Mouse (Mus musculus) gastrocnemius, adult 8-10 months (tissue): Measurements from ENCODE around the gene Wdr27. TPM values are rescaled to one million over a fixed set of nuclear protein-coding genes. Genes with fewer than 3 reads are reported as not detected.
"Not testable (repeated sequence)": the region's sequence is repeated elsewhere in the genome, so short reads cannot be mapped to it uniquely, and the experiment has no call there.

Experiments
- DNase-seq, 2 experiments: peaks; one replicate each; pipeline ENCODE4 v3.0.0; 2022; ENCODE audit warnings: low spot score in 2 of 2
- total RNA-seq, 4 experiments: library from RNA; stranded (reverse); gene quantifications; 2 replicates each; pipeline ENCODE4 v1.2.4; 2022

Gene Wdr27
- total RNA-seq, 4 experiments from 2014 or later, result 1.6 to 2.2 (median 1.9) TPM

DNA sequence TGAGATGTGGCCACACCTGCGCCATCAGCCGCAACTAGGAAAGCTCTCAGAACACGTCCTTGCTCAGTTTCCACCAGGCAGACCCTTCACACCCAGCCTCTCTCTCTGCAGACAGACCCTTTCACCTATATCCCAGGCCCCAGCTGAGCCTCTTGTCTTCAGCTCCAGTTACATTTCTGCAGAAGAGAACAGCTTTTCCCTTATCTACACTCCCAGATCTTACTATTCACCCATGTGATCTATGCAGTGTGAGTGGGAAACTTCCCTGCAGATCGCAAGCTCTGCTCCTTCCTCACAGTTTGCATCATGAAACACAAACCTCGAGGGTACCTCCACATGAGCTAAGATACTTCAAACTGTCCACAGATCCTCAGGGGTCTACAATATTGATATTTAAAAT lies 11.5 kb downstream of the Wdr27 start:
- no peak for DNase-seq

GRCm38 (mm10) chr17:14930697-14931096 lies 12.3 kb downstream of the Wdr27 start:
- DNase-seq, result no peak

GRCm38 (mm10) chr17:14928631-14929030 lies 14.3 kb downstream of the Wdr27 start:
- no peak for DNase-seq

GRCm38 (mm10) chr17:14927644-14928218 lies 15.2 kb downstream of the Wdr27 start:
- no peak for DNase-seq

GRCm38 (mm10) chr17:14921582-14921981 lies 21.4 kb downstream of the Wdr27 start:
- DNase-seq, result no peak

- DNase-seq, result no peak
These were observed 25.1 kb downstream of the Wdr27 start for GRCm38 (mm10) chr17:14917866-14918265.

DNA sequence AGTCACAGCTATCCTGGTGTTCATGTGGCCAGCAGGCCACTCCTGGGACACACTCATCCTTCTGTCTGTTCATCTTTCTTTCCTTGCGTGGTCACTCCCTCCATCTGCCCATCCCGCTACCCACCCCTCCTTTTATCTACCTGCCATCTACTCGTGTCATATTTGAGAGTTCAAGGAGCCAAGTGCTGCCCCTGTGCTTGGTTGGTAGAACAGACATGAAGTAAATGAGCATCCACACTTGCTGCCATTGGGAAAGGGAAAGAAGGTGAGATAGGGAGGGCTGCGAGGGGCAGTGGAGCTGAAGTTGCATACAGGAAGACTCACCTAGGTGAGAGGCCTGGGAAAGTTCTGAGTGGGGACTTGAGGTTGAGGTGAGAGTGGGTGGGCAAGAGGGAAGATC lies 28.6 kb downstream of the Wdr27 start:
- no peak for DNase-seq

DNA sequence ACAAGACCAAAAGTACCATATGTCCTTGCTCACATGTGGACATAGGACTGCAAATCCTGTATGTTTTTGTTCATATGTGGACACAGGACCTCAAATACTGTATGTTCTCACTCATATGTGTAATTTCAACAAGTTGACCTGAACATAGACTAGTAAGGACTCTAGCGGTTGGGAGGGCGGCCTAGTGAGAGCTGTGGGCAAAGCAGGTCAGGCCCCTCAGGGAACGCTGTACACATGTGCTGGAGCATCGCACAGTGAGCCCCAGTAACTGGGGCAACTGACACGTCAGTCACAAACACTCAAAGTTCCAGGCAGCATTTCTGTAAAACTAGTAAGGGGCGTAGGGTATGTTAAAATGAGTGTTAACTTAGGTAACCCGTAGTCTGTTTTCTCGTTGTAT lies 30.0 kb downstream of the Wdr27 start:
- no peak for DNase-seq

DNA sequence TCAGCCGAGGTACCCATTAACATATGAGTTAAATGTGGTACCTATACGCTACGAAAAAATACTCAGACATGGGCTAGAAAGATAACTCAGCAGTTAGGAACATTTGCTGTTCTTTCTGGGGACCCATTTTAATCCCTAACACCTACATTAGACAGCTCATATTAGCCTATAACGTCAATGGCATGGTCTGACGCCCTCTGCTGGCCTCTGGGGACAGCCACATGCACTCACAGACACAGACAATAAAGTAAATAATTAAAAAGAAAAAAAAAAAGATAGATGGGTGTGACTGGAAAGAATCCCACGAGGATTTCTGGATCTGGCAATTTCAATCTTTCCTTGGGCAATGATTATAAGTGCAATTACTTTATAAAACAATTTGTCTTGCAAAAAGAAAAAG lies 30.5 kb downstream of the Wdr27 start:
- DNase-seq, result no peak

GRCm38 (mm10) chr17:14910771-14911170 lies 32.2 kb downstream of the Wdr27 start:
- DNase-seq, result no peak

- DNase-seq, result no peak
These were observed 33.6 kb downstream of the Wdr27 start for GRCm38 (mm10) chr17:14909331-14909730.

DNA sequence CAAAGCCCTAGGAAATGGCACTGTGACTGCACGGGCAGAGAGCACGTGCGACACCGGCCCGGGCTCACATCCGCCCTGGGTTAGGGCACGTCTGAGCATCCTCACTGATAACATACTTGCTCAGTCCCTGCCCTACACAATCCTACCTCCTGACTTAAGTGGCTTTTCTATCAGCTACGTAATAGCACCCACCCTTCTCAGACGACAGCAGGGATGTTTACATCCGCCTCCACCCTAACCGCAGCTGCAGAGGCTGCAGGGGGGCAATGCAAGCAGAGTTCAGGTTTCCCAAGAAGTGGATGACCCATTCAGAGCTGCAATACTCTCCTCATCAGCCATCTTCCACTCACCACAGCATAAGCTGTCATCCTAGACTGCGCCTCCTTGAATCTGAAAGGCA lies 35.8 kb downstream of the Wdr27 start:
- DNase-seq, result no peak

DNA sequence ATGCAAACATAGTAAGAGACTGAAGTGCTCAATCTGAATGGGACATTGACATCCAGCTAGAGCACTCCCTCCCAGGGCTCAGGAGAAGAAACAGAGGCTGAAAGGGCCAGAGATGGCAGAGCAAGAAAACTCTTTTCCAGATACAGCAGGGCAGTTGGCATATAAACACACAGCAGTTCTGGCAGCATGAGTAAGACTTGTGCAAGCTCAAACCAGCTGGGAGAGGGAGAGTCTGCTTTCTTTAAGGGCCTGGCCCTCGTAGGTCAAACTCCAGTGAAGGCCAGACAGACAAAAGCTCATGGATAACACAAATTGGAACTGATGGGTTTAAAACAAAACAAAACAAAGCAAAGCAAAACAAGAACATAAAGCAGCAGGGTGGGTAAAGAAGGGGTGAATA lies 36.3 kb downstream of the Wdr27 start:
- DNase-seq, result no peak

DNA sequence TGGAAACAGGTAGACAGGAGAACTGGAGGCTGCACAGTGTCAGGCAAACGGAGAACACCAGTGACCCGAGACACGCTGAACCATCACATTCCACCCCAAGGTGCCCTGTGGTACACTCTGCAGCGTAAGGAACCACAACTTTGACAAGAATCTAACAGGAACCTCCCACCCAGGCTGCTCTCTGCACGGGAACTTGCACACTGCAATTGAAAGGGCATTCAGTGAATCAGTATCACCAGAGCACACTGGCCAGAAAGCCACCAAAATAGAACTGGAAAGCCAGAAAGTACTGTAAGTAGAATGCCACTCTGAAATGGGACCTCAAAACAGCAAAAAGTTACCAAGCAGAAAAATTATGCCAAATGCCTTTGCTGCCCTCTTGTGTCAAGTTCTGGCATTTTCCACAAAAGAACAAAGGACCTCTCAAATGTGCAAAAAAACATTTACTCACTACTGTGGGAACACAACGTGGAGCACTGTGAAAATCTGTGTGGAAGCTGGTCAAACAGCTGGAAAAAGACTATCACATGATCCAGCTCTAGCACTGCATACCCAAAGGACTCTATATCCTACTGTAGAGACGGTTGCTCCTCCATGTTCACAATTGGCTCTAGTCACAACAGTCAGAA lies 38.2 kb downstream of the Wdr27 start:
- DNase-seq, result peak; percentile 28 to 46

- DNase-seq, result no peak
These were observed 38.8 kb downstream of the Wdr27 start for GRCm38 (mm10) chr17:14904206-14904605.

DNA sequence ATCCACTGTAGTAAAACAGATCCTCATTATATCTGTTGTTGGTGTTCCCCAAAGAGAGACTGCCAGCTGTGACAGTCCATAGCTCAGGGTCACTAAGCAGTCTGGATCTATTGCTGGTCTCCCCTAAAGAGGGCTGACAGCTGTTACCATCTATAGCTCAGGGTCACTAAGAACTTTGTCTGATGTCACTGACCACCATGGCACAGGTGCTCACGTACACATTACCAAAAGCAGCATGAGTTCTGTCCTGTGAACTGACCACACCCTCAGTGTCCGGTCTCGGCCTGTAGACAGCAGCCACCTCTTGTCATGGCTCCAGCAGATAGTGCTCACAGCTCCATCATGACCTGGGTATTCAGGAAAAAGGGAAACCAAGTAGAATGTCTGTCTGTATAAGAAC lies 39.7 kb downstream of the Wdr27 start:
- no peak for DNase-seq

DNA sequence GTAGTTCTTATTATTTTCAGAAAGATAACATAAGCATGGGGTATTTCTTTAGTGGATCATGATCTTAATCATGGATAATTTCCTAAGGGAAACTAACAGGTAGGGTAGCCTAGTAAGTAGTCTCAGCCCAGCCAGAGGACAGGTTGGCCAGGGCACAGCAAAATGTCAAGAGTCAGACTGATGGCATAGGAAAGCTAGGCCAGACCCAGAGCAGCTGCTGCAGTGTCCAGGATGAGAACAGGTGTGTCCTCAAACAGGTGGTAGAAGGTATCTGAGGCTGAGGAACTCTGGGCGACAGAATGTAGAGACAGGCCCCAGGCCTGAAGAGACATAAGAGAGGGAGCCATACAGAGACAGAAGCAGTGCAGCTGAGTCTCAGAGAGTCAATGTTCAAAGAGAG lies 44.0 kb downstream of the Wdr27 start:
- no peak for DNase-seq

DNA sequence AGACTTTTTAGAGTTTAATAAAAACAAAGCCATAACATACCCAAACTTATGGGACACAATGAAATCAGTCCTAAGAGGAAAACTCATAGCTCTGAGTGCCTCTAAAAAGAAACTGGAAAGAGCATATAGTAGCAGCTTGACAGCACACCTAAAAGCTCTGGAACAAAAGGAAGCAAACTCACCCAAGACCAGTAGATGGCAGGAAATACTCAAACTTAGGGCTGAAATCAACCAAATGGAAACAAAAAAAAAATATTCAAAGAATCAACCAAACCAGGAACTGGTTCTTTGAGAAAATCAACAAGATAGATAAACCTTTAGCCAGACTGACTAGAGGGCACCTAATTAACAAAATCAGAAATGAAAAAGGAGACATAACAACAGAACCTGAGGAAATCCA lies 47.9 kb downstream of the Wdr27 start:
- not testable (repeated sequence) for DNase-seq

- no peak for DNase-seq
These were observed 56.0 kb downstream of the Wdr27 start for GRCm38 (mm10) chr17:14886933-14887332.

- no peak for DNase-seq
These were observed 68.2 kb downstream of the Wdr27 start for GRCm38 (mm10) chr17:14874656-14875204.

- no peak for DNase-seq
These were observed 82.7 kb downstream of the Wdr27 start for GRCm38 (mm10) chr17:14860220-14860619.

DNA sequence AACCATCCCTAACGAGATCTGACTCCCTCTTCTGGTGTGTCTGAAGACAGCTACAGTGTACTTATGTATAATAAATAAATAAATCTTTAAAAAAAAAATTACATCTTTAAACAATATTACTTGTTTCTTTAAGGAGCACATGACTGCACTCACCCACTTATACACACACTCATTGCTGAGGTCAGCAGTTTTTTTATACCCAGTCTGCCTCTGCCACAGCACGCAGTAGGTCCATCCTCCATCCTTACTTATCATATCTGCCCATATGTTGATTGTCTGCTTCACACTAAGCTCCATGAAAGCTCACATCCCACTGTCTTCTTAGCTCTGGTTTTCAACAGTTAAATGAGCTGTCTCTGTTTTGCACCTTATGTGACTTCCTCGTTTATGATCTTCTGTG lies 95.2 kb downstream of the Wdr27 start:
- DNase-seq, result no peak

- DNase-seq, result peak; percentile 32 to 39
These were observed 96.1 kb downstream of the Wdr27 start for GRCm38 (mm10) chr17:14846880-14847279.
